Mouse (Mus musculus): ENCODE measurements at regions not wholly inside any gene's neighbourhood (a gene's known extent, or its start where the extent isn't known, plus 50 kb on each side); places are given as distances from the start of the nearest gene placed in this dataset.

DNA sequence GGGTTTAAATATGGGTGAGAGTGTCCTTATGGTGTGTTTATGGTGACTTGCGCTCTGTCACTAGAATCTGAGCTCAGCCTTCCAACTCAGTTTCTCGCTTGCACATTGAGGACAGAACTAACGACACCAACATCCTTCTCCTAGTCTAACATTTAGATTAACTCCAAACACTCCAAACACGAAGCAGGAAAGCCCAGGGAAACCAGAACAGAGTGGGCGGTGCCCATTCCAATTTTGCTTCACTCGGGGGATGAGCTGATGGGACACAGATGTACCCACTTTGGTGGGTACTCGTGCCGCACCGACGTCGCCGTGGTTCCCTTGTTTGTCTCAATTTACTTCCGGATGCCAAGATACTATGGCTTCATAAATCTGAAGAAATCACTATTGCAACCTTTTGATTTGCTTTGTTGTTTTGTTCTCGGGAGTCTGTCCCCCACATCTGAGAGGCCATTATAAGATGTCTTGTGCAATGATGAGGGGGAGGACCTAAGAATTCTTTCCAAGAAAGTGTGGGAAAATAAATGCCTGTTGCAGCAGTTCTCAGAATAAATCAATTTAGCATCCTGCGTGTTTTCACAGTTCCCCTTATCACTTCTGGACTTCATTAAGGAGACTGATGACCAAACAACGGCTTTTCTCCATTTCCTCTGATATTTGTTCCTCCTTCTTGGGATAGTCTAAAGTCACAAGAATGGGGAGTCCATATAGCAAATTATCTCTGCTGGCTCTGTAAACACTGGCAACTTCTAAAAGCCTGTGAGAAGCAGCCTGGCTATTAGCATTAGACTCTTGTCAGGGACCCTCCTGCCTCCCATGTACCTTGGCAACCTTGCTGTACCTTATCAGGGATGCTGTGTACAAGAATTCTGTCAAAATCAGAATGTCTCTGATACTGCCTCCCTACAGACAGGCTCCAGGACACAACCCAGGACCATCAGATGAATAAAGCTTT, 96.2 kb upstream of the Klf9 start:
- no peak for DNase-seq

DNA sequence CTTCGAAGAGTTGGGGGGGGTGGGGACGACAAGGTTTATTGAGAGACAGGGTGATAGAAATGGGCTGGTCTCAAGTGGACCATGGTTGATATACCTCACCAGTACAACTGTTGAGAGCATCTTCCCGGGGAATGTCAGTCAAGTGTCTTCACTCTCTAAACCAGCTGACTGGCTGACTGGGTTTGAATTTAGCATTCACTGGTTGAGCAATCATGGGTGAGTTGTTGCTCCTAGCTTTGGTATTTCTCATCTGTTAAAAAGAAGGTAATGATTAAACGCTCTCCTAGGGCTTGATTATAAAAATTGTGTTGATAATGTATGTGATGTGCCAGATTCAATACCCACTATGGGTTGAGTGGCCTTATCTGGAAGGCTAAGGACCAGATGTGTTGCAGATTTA, 89.6 kb upstream of the Klf9 start:
- no peak for DNase-seq

DNA sequence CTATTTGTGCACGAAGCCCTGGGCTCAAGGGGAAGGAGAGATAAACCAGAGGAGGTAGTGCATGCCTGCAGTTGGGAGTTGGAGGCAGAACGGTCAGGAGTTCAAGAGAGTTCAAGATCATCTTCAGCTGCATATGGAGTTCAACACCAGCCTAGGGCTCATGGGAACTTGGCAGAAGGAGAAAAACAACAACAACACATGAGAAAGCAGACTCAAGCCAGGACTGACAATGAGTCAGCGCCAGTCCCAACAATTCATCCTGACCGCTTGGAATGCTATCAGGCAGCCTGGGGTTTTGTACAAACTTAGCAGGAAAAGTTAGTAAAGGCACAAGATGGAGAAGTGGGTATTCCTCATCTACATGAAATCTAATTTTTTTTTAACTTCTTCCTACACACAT, 86.6 kb upstream of the Klf9 start:
- no peak for DNase-seq

DNA sequence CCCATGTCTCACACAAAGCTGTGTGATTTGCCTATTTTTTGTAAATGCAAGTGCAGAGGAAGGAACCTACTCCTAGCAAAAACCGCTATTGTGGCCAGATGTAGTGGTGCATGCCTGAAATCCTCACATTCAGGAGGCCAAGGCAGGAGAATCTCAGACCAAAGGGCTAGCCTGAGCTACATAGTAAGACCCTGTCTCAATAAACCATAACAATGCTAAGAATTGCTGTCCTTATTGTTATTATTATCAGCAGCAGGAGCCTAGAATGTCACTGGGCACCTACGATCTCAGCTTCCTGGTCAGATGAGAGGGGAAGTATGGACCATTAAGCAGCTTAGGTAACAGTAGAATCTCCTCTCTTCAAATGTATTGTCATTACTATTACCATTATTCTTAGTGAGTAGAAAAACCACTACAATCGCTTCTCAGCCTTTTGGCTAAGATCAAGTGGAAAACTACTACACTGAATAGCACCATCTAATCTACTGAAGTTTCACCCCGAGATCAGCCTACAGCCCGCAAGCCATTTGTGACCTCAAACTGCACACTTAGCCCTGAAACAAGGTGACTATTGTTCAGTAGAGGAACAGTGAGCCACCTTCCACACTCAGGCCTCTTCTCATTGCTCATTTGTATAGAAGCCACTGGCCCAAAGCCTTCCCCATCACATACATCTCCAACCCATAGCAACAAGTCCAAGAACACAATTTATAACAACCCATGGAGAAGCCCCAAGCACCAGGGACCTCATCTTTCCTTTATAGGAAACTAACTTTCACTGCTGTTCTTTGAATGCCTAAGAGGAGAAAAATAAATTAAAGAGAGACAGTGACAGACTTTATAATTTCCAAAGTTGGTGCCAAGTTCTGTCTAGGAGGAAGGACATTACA, 84.9 kb upstream of the Klf9 start:
- DNase-seq = no peak

DNA sequence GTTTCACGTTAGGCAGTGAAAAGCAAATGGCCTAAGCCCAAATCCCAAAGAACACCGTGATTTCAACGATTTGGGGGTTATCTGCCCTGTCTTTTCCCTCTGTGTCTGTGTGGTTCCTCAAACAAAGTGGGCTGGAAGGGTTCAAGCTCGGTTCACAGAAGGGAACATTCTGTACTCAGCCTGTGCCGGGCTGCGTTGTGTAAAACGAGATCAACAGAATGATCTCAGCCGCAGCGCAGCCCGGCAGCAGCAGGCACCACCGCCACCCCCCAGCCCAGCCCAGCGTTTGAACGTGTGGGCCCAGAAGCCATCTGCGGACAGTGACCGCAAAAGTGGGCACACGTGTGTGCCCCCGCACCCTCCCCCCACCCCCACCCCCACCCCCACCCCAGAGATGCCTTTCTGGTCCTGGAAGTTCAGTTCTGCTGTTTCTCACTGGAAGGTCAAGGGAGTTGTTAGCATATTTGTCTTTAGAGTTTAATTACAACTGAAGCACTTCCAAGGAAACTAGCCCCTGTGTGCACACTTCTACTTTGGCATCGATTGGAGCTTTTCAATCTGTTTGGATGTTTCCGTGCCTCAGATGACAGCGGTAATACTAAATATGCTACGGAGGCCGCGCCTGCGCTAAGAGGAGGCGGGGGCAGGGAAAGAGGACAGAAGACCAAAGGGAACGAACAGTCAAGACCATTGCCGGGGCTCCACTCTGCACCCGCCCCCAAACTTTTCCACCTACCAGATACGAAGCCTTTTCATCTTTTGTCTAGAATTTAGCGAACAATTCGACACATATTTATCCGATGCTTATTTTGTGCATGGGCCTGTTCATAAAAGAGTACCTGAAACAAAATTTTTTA, 83.9 kb upstream of the Klf9 start:
- DNase-seq = peak; percentile 84

DNA sequence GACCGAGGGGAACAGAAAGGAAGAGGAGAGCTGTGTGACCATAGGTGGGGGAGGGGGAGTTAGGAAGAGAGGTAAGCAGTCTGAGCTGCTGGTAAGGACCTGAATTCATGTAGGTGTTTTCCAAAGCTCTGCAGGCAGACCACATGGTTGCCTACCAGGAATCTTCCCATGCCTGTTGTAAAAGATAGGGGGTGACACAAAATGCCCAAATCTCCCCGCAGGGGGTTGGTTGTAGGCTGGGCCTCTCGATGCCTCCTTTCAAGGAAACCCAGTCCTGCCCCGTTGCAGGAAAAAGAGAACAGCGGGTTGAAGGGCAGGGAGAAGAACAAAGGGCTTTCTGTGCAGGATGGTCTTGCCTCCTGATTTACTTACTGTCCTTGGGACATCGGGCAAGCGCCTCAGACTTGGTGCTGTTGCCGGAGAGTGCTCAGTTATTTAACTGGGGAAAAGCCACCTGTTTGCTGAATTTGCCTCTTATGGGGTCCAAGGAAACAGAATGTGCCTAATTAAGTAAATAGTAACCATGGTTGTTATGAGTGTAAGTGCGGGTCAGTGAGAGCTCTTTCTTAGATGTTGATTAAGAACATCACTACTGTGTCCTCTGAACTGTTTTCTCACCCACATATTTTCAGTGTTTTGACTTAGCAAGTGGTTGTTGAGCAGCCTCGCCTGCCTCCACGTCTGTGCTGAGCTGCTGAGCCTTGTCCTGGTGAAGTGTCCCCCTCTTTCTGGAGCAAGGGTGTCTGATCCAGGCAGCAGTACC, 83.1 kb upstream of the Klf9 start:
- DNase-seq = peak; percentile 47

DNA sequence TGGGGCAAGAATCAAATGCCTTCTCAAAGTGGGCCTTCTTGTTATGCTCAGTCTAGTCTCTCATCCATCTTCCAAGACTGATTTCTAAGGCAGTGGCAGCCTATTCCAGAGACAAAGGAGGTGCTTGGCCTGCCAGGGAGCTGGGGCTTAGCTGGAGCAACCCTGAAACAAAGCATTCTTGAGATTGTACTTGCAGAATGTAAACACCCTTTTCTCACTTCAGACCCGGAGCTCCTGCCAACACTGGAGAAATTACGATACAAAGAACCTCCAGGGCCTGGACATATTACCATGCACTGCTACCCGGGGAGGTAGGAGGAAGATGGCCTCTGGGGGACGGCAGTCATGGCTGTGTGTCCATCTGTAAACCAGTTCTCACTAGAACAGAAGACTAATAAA, 82.5 kb upstream of the Klf9 start:
- no peak for DNase-seq

DNA sequence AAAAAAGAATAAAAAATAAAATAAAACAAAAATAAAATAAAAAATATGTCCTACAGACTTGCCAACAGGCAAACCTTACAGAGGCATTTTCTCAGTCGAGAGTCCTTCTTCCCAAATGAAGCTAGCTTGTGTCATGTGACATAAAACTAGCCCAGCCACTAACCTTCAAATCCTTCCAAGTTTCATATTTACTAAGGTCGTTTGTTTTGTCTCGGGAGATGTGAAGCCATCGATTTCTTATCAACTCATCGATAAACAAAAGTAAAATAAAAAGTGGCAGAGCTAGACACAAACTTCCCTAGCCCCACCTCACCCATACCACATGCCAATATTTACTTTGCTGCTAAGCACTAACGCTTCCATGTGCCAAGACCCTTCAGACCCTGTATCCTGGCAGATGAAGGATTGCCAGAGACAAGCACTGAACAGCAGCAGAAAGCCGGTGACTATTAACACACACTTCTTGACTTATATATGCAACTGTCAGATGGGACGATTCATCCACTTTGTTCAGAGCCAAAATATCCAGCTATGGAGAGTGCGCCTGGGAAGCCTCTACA, 79.9 kb upstream of the Klf9 start:
- DNase-seq = no peak

DNA sequence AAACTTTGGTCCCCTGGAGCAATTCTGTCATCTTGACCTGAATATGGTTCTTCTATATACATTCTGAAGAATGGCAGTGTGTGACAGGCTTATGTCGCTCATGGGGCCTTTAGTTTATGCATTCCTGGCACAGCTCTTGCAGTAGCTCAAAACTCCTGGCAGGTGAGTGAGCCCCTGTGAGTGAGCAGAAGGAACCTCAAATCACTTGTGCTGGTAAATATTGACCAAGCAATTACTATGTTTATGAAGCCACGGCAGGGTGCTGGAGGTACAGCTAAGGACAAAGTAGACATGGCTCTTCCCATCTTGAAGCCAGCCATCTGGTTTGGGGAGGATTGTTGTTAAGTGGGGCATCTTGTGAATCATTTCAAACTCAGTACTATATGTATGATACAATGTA, 79.1 kb upstream of the Klf9 start:
- DNase-seq = no peak

DNA sequence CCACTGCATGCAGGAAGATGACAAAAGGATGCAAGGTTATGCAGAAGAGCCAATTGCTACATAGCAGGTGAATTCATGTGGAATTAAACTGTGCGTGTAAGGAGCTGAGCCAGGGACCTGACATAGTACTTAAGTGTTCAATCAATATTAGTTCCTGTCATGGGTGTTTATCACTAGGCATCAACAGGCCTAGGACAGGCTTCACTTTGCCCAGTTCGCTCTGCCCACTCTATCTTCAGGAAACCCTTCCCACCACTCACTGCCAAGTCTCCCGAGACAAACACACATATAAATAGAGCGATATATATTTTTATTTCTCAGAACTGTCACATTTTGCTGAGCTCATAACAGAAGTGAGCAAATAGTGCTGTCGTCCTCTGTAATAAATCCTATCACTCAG, 78.2 kb upstream of the Klf9 start:
- no peak for DNase-seq

DNA sequence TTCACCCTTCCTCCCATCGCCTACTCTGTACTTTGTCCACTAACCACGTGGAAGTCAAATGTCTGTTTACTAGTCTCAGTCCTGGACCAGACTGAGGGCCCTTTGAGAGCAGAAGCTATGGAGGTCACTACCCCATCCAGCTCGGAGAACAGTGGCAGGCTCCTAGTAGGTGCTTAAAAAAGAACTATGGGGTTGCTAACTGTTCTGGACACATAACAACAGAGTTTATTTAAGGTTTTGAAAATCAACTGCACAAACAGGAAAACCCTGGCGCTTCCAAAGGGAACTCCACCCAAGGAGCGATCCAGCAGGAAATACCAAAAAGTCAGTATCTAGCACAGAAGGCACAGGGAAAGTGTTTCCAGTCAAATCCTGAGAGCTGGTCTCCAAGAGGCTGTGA, 75.5 kb upstream of the Klf9 start:
- peak; percentile 26 for DNase-seq

DNA sequence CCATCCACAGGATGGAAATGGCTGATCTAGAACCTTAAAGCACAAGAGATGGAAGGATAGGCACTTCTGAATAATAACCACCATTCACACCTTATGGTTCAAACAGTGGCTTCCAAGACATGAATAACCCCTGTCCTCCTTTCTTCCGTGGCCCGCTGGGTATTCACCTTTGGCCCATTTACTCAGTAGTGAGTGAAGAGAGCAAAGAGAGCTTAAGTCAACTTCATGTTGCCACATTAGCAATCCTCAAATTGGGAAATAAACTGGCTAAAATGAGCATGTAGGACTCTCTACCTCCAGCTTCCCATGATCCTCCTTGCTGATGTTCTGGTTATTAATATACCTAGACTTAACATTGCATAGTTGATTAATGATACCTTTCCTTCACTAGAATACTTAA, 74.3 kb upstream of the Klf9 start:
- peak; percentile 57 for DNase-seq

DNA sequence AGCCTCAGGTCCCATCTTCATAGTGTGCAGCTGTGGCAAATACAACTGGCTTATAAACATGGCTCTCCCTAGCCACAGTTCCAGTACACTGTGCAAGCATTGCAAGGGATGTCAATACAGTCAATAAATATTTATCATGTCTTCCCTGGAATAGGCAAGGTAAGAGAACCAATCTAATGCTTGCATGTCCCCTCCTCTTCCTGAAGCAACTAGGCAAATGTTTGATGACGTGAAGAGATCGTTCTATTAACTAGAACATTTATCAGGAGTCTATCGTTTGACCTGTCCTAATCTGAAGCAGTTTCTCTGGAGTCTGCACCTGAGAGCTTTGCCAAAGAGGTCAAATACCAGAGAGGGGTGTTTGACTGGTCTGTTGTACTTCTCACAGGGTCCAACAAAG, 72.4 kb upstream of the Klf9 start:
- no peak for DNase-seq

DNA sequence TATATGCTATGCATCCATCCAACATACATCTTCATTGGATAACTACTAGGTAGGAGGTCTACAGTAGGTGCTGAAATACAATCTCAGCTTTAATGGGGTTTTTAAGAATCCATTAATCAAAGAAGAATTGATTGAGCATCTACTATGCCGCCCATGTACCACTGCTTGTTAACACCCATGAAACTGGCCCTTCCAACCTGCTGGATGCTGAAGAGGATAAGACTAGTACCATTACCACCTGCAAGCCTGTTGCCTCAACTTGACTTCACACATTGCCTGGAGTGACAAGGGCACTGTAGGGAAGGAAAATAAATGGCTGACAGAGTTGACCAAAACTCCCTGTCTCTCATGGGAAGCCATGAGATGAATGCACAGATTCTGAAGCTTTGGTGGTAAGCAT, 71.4 kb upstream of the Klf9 start:
- no peak for DNase-seq

DNA sequence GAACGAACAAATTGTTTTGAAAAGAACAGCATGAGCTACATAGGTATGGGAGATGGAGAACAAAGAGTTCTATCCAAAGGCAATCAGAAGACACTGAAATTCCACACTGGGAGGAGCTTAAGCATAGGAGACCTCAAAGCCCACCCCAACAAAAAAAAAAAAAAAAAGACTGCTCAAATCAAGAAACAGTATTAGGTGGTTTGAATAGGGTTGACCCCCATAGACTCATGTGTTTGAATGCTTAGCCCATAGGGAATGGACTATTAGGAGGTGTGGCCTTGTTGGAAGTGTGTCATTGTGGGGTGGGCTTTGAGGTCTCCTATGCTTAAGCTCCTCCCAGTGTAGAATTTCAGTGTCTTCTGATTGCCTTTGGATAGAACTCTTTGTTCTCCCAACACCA, 70.0 kb upstream of the Klf9 start:
- no peak for DNase-seq

DNA sequence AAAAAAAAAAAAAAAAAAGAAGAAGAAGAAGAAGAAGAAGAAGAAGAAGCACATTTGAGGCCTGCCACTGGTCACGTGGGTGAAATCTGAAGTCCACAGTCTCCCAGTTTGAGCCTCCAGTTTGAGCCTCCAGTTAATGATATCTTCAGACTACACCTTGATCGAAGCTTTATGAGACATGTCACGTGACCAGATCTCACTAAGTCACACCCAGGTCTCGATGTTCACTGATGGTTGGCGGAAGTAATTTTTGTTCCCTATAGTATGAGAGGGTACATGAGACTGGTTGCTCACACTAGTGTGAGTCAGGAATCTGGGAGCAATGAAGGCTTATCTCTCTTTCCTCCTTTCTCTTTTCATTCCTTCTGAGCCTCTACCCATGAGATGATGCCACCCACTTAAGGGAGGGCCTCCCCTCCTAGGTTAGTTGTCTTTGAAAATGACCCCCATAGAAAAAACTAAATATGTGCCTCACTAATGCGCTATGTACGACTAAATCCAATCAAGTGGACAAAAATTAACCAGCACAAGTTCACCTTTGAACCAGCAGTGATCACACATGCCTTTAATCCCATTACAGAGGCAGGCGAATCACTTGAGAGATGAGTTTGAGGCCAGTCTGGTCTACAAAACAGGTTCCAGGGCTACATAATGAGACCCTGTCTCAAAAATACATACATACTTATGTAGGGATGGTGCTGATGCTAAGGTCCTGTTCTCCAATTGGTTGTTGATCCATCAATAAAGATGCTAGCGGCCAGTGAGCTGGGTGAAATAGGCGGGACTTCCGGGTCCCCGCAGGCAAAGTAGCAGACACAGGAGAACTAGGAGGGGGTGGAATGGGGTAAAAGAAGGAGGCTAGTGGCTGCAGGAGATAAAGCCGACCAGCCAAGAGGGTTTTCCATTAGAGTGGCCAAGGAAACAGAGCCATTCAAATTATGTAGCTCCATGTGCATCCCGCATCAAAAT, 66.1 kb upstream of the Klf9 start:
- no peak for DNase-seq

DNA sequence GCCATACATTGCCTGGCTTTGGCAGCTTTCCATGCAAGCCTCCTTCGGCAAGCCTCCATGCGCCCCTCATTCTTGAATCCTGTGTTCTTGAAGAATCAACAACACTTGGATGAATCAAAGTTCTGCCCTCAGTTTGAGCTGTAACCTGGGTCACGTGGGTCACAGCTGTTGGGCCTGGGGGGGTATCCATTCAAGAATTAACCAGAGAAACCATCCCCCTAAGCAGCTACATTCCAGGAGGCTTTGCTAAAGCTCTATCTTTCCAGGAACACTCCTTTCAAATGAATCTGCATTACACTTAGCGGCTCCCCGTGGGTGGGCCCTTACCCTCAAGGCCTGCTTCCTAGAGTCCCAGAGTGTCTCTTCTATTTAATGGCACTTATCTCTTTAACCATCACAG, 65.2 kb upstream of the Klf9 start:
- DNase-seq = no peak

DNA sequence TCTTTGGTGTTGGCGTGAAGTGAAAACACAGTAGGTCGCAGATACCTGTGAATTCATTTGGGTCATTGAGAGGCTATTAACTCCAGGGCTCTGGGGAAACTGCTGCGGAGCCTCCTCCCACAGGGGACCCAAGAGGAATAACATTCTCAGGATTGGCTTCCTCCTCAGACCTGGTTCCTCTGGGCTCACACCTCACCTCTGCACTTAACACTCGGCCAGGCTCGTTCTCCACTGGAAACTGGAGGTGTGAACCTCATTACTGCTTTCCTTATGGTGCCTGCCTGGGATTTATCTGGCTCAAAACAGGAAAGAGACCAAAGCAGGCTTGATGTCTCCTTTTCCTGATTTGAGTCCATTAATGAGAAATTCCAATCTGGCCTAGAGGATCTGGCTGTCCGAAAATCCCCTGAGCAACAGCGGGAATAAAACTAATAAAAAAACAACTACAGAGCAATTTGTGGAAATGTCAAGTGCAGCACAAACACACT, 55.8 kb upstream of the Klf9 start:
- DNase-seq = no peak

DNA sequence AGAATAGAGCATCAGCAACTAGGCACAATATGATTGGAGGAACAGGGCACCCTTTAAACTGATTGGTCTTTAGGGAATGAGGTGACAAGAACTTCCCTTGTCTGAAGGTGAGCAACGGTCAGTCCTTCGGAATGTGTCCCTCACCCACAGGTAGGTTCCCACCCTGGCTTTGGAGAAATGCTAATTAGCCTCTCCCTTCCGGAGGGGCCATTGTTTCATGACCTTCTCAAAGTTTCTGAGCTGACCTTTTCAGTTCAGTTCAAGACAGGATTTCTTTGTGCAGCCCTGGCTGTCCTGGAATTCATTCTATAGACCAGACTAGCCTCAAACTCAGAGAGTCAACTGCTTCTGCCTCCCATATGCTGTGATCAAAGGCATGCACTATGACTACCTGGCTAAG, 53.5 kb upstream of the Klf9 start:
- no peak for DNase-seq

DNA sequence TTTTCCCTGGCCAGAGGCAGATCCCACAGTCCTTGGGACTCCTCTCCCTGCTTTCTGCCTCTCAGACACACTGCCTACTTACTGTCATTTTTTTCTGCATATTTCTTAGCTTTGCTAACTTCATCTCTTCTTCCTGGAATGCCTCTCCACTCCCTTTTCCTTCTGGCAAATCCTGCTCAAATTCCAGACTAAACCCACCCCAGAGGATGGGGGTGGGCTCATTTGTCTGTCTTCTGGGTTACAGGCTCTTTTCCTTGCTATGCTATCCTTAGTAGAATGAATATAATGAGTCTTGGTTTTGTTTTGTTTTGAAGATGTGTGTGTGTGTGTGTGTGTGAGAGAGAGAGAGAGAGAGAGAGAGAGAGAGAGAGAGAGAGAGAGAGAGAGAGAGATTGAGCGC, 51.9 kb upstream of the Klf9 start:
- no peak for DNase-seq

All from adrenal gland, postnatal 10 days (tissue).